Mouse (Mus musculus) neural tube, embryonic 13.5 days (tissue): ENCODE measurements around the gene Ano1. TPM values are rescaled to one million over a fixed set of nuclear protein-coding genes. Genes with fewer than 3 reads are reported as not detected.
A peak's percentile ranks its signal among the peaks of the same experiment; 100 is the strongest.

Experiments used
- ATAC-seq: fragments of 200-750 bp; cut with Nextera tagmentation; 2 replicates; pipeline ENCODE4 v1.8.0; 2017; ENCODE audit warnings: low read depth, mild to moderate bottlenecking, moderate TSS enrichment, moderate library complexity
- H3K27ac ChIP-seq: fragments of 300-500 bp; sonication (generic); replicated peaks from 2 replicates; pipeline ENCODE4 v1.5.1; 2015; ENCODE audit warnings: moderate library complexity, mild to moderate bottlenecking, inconsistent platforms
- H3K27me3 ChIP-seq: fragments of 300-500 bp; sonication (generic); 2 replicates; pipeline ENCODE4 v1.6.1; 2015; ENCODE audit warnings: mild to moderate bottlenecking, inconsistent platforms
- H3K36me3 ChIP-seq: fragments of 300-500 bp; sonication (generic); 2 replicates; pipeline ENCODE4 v1.6.1; 2015; ENCODE audit warnings: mild to moderate bottlenecking, inconsistent platforms
- H3K4me1 ChIP-seq: fragments of 300-500 bp; sonication (generic); replicated peaks from 2 replicates; pipeline ENCODE4 v1.6.1; 2015; ENCODE audit warnings: inconsistent platforms
- H3K4me2 ChIP-seq: fragments of 300-500 bp; sonication (generic); 2 replicates; pipeline ENCODE4 v1.6.1; 2015; ENCODE audit warnings: inconsistent platforms, mild to moderate bottlenecking, moderate library complexity
- H3K4me3 ChIP-seq: fragments of 300-500 bp; sonication (generic); 2 replicates; pipeline ENCODE4 v1.5.1; 2015; ENCODE audit warnings: mild to moderate bottlenecking, inconsistent platforms
- H3K9ac ChIP-seq: fragments of 300-500 bp; sonication (generic); 2 replicates; pipeline ENCODE4 v1.6.1; 2015; ENCODE audit warnings: moderate library complexity, mild to moderate bottlenecking, inconsistent platforms
- H3K9me3 ChIP-seq: fragments of 300-500 bp; sonication (generic); 2 replicates; pipeline ENCODE4 v1.6.1; 2016; ENCODE audit warnings: inconsistent platforms
- WGBS: fragments of 180-500 bp; shearing (Covaris S2); methylation state at CpG from one replicate; pipeline ENCODE4 v1.1.7; 2015; 5-methylcytosine and 5-hydroxymethylcytosine counted together
- polyA plus RNA-seq: library from polyadenylated mRNA; unstranded; fragments of >200 nt; fragmentation: Nextera tagmentation; extraction: Ambion mirVana; gene quantifications from 2 replicates; pipeline ENCODE4 v1.2.1, GENCODE M21; 2015

The Ano1 gene
- polyA plus RNA-seq, 1 experiment from 2014 or later = 3.8 TPM

- Histone ChIP-seq H3K4me2 (no peak overlapping the region), H3K4me3 (no peak overlapping the region), H3K27me3 (no peaks in the 10 kb centered on the region; the same call in 1 of the 2 replicates), H3K9me3 (no peaks in the 10 kb centered on the region), H3K36me3 (no peaks in the 10 kb centered on the region), H3K27ac (no peak overlapping the region), H3K4me1 (no peaks in the 10 kb centered on the region), H3K9ac (no peak overlapping the region)
- WGBS = 56% methylated on average over 5 of the region's 5 CpGs
- no peak for ATAC-seq
These were observed 29.6 kb upstream of the Ano1 start for GRCm38 (mm10) chr7:144781337-144781736.

GRCm38 (mm10) chr7:144780190-144780589 is 28.4 kb upstream of the Ano1 start:
- H3K27ac ChIP-seq = no peak overlapping the region
- H3K4me3 ChIP-seq = no peak overlapping the region
- no peaks in the 10 kb centered on the region; the same call in 1 of the 2 replicates for H3K4me1 ChIP-seq
- no peaks in the 10 kb centered on the region for H3K36me3 ChIP-seq
- no peak overlapping the region for H3K9ac ChIP-seq
- WGBS = 71% methylated on average over 8 of the region's 8 CpGs
- no peak overlapping the region for H3K4me2 ChIP-seq
- ATAC-seq = no peak
- no peaks in the 10 kb centered on the region for H3K9me3 ChIP-seq
- peaks cover 3% of the 10 kb centered on the region; the same call in 1 of the 2 replicates for H3K27me3 ChIP-seq

GRCm38 (mm10) chr7:144779691-144780090 is 27.9 kb upstream of the Ano1 start:
- Histone ChIP-seq H3K9ac (no peak overlapping the region), H3K9me3 (no peaks in the 10 kb centered on the region), H3K36me3 (no peaks in the 10 kb centered on the region), H3K4me1 (no peaks in the 10 kb centered on the region; the same call in 1 of the 2 replicates), H3K4me2 (no peak overlapping the region), H3K27ac (no peak overlapping the region), H3K4me3 (no peak overlapping the region), H3K27me3 (peaks cover 4% of the 10 kb centered on the region; the same call in 1 of the 2 replicates)
- no peak for ATAC-seq
- WGBS = 96% methylated on average over 2 of the region's 2 CpGs

GRCm38 (mm10) chr7:144777805-144778204 is 26.0 kb upstream of the Ano1 start:
- Histone ChIP-seq H3K9me3 (no peaks in the 10 kb centered on the region), H3K4me3 (no peak overlapping the region), H3K36me3 (no peaks in the 10 kb centered on the region), H3K27ac (no peak overlapping the region), H3K9ac (no peak overlapping the region), H3K4me1 (no peaks in the 10 kb centered on the region; the same call in 1 of the 2 replicates), H3K27me3 (peaks cover 4% of the 10 kb centered on the region; the same call in 1 of the 2 replicates), H3K4me2 (no peak overlapping the region)
- WGBS = 53% methylated on average over 4 of the region's 4 CpGs
- ATAC-seq = no peak

- 43% methylated on average over 6 of the region's 6 CpGs for WGBS
- Histone ChIP-seq H3K9me3 (no peaks in the 10 kb centered on the region), H3K4me3 (no peak overlapping the region), H3K36me3 (no peaks in the 10 kb centered on the region), H3K27me3 (peaks cover 4% of the 10 kb centered on the region; the same call in 1 of the 2 replicates), H3K4me1 (no peaks in the 10 kb centered on the region; the same call in 1 of the 2 replicates), H3K4me2 (no peak overlapping the region), H3K27ac (no peak overlapping the region), H3K9ac (0 out of 2 replicates have a peak overlapping the region, but pooled peaks have one; percentile 5)
- peak; percentile 77 for ATAC-seq
These were observed 24.2 kb upstream of the Ano1 start for GRCm38 (mm10) chr7:144775804-144776447.

- Histone ChIP-seq H3K36me3 (no peaks in the 10 kb centered on the region), H3K9ac (0 out of 2 replicates have a peak overlapping the region, but pooled peaks have one; percentile 5), H3K27me3 (peaks cover 4% of the 10 kb centered on the region; the same call in 1 of the 2 replicates), H3K4me2 (no peak overlapping the region), H3K27ac (no peak overlapping the region), H3K4me3 (no peak overlapping the region), H3K9me3 (no peaks in the 10 kb centered on the region), H3K4me1 (no peaks in the 10 kb centered on the region; the same call in 1 of the 2 replicates)
- ATAC-seq = no peak
- WGBS = 74% methylated on average over 3 of the region's 3 CpGs
These were observed 23.4 kb upstream of the Ano1 start for GRCm38 (mm10) chr7:144775214-144775613.

- Histone ChIP-seq H3K9me3 (no peaks in the 10 kb centered on the region), H3K4me1 (peaks cover 8% of the 10 kb centered on the region), H3K36me3 (no peaks in the 10 kb centered on the region), H3K9ac (no peak overlapping the region), H3K27me3 (peaks cover 4% of the 10 kb centered on the region; the same call in 1 of the 2 replicates), H3K27ac (no peak overlapping the region), H3K4me2 (no peak overlapping the region), H3K4me3 (no peak overlapping the region)
- no peak for ATAC-seq
- WGBS = 80% methylated on average over 2 of the region's 2 CpGs
These were observed 22.5 kb upstream of the Ano1 start for GRCm38 (mm10) chr7:144774283-144774682.

- WGBS = 41% methylated on average over 3 of the region's 3 CpGs
- peaks cover 8% of the 10 kb centered on the region for H3K4me1 ChIP-seq
- H3K36me3 ChIP-seq = no peaks in the 10 kb centered on the region
- H3K9me3 ChIP-seq = no peaks in the 10 kb centered on the region
- H3K9ac ChIP-seq = no peak overlapping the region
- H3K4me3 ChIP-seq = no peak overlapping the region
- ATAC-seq = no peak
- no peaks in the 10 kb centered on the region for H3K27me3 ChIP-seq
- no peak overlapping the region for H3K4me2 ChIP-seq
- H3K27ac ChIP-seq = no peak overlapping the region
These were observed 18.3 kb upstream of the Ano1 start for GRCm38 (mm10) chr7:144770116-144770515.

- Histone ChIP-seq H3K36me3 (no peaks in the 10 kb centered on the region), H3K9ac (no peak overlapping the region), H3K4me3 (no peak overlapping the region), H3K4me1 (peaks cover 12% of the 10 kb centered on the region), H3K27ac (no peak overlapping the region), H3K4me2 (no peak overlapping the region), H3K9me3 (no peaks in the 10 kb centered on the region), H3K27me3 (no peaks in the 10 kb centered on the region)
- 73% methylated on average over 9 of the region's 9 CpGs for WGBS
- no peak for ATAC-seq
These were observed 17.8 kb upstream of the Ano1 start for GRCm38 (mm10) chr7:144769434-144770080.

GRCm38 (mm10) chr7:144768845-144769244 is 17.1 kb upstream of the Ano1 start:
- H3K27me3 ChIP-seq = no peaks in the 10 kb centered on the region
- H3K27ac ChIP-seq = no peak overlapping the region
- no peak overlapping the region for H3K4me2 ChIP-seq
- ATAC-seq = no peak
- no peak overlapping the region for H3K4me3 ChIP-seq
- 97% methylated on average over 1 of the region's 1 CpGs for WGBS
- H3K4me1 ChIP-seq = peaks cover 15% of the 10 kb centered on the region
- no peak overlapping the region for H3K9ac ChIP-seq
- H3K36me3 ChIP-seq = no peaks in the 10 kb centered on the region
- no peaks in the 10 kb centered on the region for H3K9me3 ChIP-seq

GRCm38 (mm10) chr7:144764537-144765282 is 12.9 kb upstream of the Ano1 start:
- H3K9me3 ChIP-seq = no peaks in the 10 kb centered on the region
- H3K27me3 ChIP-seq = no peaks in the 10 kb centered on the region
- H3K4me3 ChIP-seq = no peak overlapping the region
- H3K4me1 ChIP-seq = peaks cover 11% of the 10 kb centered on the region
- WGBS = 69% methylated on average over 11 of the region's 11 CpGs
- ATAC-seq = no peak
- H3K27ac ChIP-seq = no peak overlapping the region
- no peak overlapping the region for H3K4me2 ChIP-seq
- H3K9ac ChIP-seq = no peak overlapping the region
- H3K36me3 ChIP-seq = no peaks in the 10 kb centered on the region

GRCm38 (mm10) chr7:144764013-144764412 is 12.2 kb upstream of the Ano1 start:
- no peak overlapping the region for H3K4me3 ChIP-seq
- H3K27me3 ChIP-seq = no peaks in the 10 kb centered on the region
- 71% methylated on average over 2 of the region's 2 CpGs for WGBS
- no peak for ATAC-seq
- no peak overlapping the region for H3K9ac ChIP-seq
- no peak overlapping the region for H3K27ac ChIP-seq
- no peaks in the 10 kb centered on the region for H3K9me3 ChIP-seq
- no peaks in the 10 kb centered on the region for H3K36me3 ChIP-seq
- H3K4me1 ChIP-seq = peaks cover 7% of the 10 kb centered on the region; the same call in 1 of the 2 replicates
- H3K4me2 ChIP-seq = no peak overlapping the region
